Mouse (Mus musculus) hindbrain, embryonic 15.5 days (tissue): ENCODE measurements around the gene Zfhx3. TPM values are rescaled to one million over a fixed set of nuclear protein-coding genes. Genes with fewer than 3 reads are reported as not detected.
"Not testable (repeated sequence)": the region's sequence is repeated elsewhere in the genome, so short reads cannot be mapped to it uniquely, and the experiment has no call there.

Source experiments
- ATAC-seq: fragments of 200-750 bp; cut with Nextera tagmentation; 2 replicates; pipeline ENCODE4 v1.8.0; 2017; ENCODE audit warnings: low read depth, moderate number of reproducible peaks, moderate TSS enrichment; ENCODE audit not compliant: low FRiP score
- H3K27ac ChIP-seq: fragments of 300-500 bp; sonication (generic); replicated peaks from 2 replicates; pipeline ENCODE4 v1.5.1; 2015; ENCODE audit warnings: mild to moderate bottlenecking, inconsistent platforms
- H3K27me3 ChIP-seq: fragments of 300-500 bp; sonication (generic); 2 replicates; pipeline ENCODE4 v1.6.1; 2015; ENCODE audit warnings: control low read depth, inconsistent platforms
- H3K36me3 ChIP-seq: fragments of 300-500 bp; sonication (generic); 2 replicates; pipeline ENCODE4 v1.6.1; 2015; ENCODE audit warnings: control low read depth, inconsistent platforms
- H3K4me1 ChIP-seq: fragments of 300-500 bp; sonication (generic); replicated peaks from 2 replicates; pipeline ENCODE4 v1.6.1; 2015; ENCODE audit warnings: control low read depth, inconsistent platforms
- H3K4me2 ChIP-seq: fragments of 300-500 bp; sonication (generic); 2 replicates; pipeline ENCODE4 v1.6.1; 2015; ENCODE audit warnings: moderate library complexity, mild to moderate bottlenecking, inconsistent platforms
- H3K4me3 ChIP-seq: fragments of 300-500 bp; sonication (generic); 2 replicates; pipeline ENCODE4 v1.5.1; 2015; ENCODE audit warnings: mild to moderate bottlenecking, inconsistent platforms
- H3K9ac ChIP-seq: fragments of 300-500 bp; sonication (generic); 2 replicates; pipeline ENCODE4 v1.6.1; 2015; ENCODE audit warnings: inconsistent platforms
- H3K9me3 ChIP-seq: fragments of 300-500 bp; sonication (generic); 2 replicates; pipeline ENCODE4 v1.6.1; 2016; ENCODE audit warnings: control low read depth, inconsistent platforms
- WGBS: fragments of 180-500 bp; shearing (Covaris S2); methylation state at CpG from one replicate; pipeline ENCODE4 v1.1.7; 2015; 5-methylcytosine and 5-hydroxymethylcytosine counted together
- polyA plus RNA-seq: library from polyadenylated mRNA; unstranded; fragments of >200 nt; fragmentation: Nextera tagmentation; extraction: Ambion mirVana; gene quantifications from 2 replicates; pipeline ENCODE4 v1.2.1, GENCODE M21; 2015

Zfhx3 gene
- polyA plus RNA-seq: 23.5 and 36.2 TPM in 2 replicates

GRCm38 (mm10) chr8:107941922-107942694, at the start of gene Zfhx3:
Gene Zfhx3 (plus strand): TSS chr8:107942644.
- Histone ChIP-seq H3K4me1 (peaks cover 43% of the 10 kb centered on the region), H3K9me3 (no peaks in the 10 kb centered on the region), H3K4me3 (peak within 1 kb of the TSS; percentile 29), H3K4me2 (peak within 1 kb of the TSS; percentile 63), H3K27me3 (no peaks in the 10 kb centered on the region), H3K9ac (peak within 1 kb of the TSS; percentile 27), H3K36me3 (no peaks in the 10 kb centered on the region), H3K27ac (peak within 1 kb of the TSS; percentile 82)
- 13% methylated on average over 11 of the region's 11 CpGs for WGBS
- no peak for ATAC-seq

GRCm38 (mm10) chr8:107918984-107919383, 23.5 kb upstream of the Zfhx3 start:
- Histone ChIP-seq H3K4me1 (no peaks in the 10 kb centered on the region), H3K4me3 (no peak overlapping the region), H3K27ac (no peak overlapping the region), H3K27me3 (no peaks in the 10 kb centered on the region), H3K9ac (no peak overlapping the region), H3K4me2 (no peak overlapping the region), H3K9me3 (no peaks in the 10 kb centered on the region), H3K36me3 (no peaks in the 10 kb centered on the region)
- no peak for ATAC-seq
- 76% methylated on average over 12 of the region's 12 CpGs for WGBS

DNA sequence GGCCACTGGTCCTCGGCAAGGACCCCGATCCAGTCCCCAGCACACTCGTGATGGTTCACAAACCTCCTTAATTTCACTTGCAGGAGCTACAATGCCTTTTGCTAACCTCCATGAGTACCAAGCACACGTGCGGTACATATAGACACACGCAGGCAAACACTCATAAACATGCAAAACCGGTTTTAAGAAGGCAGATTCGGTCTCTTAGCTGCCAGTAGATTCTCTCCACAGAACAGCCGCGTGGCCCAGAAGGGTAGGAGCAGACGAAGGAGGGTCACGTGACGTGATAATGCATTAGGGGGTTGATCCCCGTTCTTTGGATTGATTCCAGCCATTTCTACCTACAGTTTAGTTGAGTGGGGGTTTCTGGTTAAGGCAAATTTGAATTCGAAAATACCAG, 16.3 kb upstream of the Zfhx3 start:
- WGBS: 87% methylated on average over 15 of the region's 15 CpGs

DNA sequence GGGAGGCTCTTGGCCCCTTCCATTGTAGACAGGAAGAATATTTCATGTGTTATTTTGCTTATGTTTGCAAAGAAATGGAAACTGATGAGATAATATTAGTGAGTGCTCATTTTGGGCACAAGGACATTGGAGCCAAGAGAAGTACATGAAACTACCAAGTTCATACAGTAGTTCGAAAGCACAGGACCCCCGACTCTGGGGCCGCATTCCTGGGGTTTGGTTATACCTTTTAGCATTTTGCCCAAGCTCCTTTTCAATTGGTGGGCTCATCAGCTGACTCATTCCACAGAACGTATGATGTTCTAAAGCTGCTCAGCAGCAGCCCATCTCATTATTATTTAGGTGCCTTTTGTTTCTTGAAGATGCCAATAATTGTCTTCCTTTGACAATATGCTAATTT, 5.7 kb upstream of the Zfhx3 start:
- no peaks in the 10 kb centered on the region for H3K36me3 ChIP-seq
- H3K4me2 ChIP-seq: no peak overlapping the region
- 91% methylated on average over 4 of the region's 4 CpGs for WGBS
- H3K9me3 ChIP-seq: no peaks in the 10 kb centered on the region
- H3K27me3 ChIP-seq: no peaks in the 10 kb centered on the region
- H3K9ac ChIP-seq: no peak overlapping the region
- H3K4me1 ChIP-seq: peaks cover 11% of the 10 kb centered on the region; the same call in 1 of the 2 replicates
- no peak overlapping the region for H3K4me3 ChIP-seq
- no peak for ATAC-seq
- H3K27ac ChIP-seq: no peak overlapping the region

More for the DNA sequence above, 16.3 kb upstream of the Zfhx3 start:
- Histone ChIP-seq H3K9ac (no peak overlapping the region), H3K4me2 (no peak overlapping the region), H3K4me3 (no peak overlapping the region), H3K9me3 (no peaks in the 10 kb centered on the region), H3K27me3 (no peaks in the 10 kb centered on the region), H3K27ac (no peak overlapping the region), H3K4me1 (no peaks in the 10 kb centered on the region), H3K36me3 (no peaks in the 10 kb centered on the region)
- no peak for ATAC-seq

DNA sequence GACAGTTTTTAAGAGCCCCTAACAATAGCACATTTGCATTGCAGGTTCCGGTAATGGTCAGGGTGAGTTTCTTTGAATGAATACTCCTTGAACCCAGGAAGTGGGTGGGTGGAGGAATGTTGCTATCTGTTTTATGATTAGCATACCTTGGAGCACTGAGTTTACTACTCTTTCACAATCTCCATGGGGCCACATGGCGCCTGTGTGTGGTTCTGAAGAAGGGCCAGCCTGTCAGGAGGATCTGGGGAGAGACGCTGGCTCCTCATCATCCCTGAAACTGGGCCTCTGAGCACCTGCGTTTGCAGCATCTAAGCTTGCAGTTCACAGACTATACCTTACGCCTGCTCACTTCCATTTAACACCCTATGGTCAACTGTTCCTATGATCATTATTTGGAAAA, 4.2 kb upstream of the Zfhx3 start:
- not testable (repeated sequence) for H3K4me3 ChIP-seq, H3K4me2 ChIP-seq, H3K27me3 ChIP-seq, H3K27ac ChIP-seq, ATAC-seq, H3K36me3 ChIP-seq, H3K9ac ChIP-seq, H3K9me3 ChIP-seq
- 96% methylated on average over 5 of the region's 5 CpGs for WGBS
- H3K4me1 ChIP-seq: peaks cover 22% of the 10 kb centered on the region

DNA sequence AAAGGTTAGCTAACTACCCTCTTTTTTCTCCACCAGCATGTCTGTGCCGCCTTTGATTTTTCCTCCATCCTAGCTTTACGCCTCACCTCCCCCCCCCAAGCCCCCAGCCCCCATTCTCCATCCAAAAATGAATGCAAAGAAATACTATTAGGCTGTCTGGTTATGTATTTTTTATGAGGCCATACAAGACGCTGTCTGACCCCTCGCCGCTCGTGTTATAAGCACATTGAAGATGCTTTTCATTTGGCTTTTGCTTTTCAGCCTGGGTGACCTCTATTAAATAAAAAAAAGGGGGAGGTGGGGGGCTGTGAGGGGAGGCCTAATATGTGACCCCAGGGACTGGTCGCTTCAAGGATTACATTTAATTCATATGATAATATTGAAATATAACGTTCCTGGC, 2.3 kb upstream of the Zfhx3 start:
- no peaks in the 10 kb centered on the region for H3K9me3 ChIP-seq
- no peak for ATAC-seq
- no peaks in the 10 kb centered on the region for H3K27me3 ChIP-seq
- no peak overlapping the region for H3K4me2 ChIP-seq
- 51% methylated on average over 8 of the region's 8 CpGs for WGBS
- H3K4me3 ChIP-seq: no peak overlapping the region
- no peaks in the 10 kb centered on the region for H3K36me3 ChIP-seq
- no peak overlapping the region for H3K9ac ChIP-seq
- peak overlapping the region; percentile 66 for H3K27ac ChIP-seq
- peaks cover 36% of the 10 kb centered on the region for H3K4me1 ChIP-seq

- H3K4me3 ChIP-seq: peak overlapping the region; percentile 29
- H3K27ac ChIP-seq: peak overlapping the region; percentile 82
- H3K27me3 ChIP-seq: no peaks in the 10 kb centered on the region
- peak; percentile 70 for ATAC-seq
- H3K36me3 ChIP-seq: no peaks in the 10 kb centered on the region
- WGBS: 2% methylated on average over 17 of the region's 17 CpGs
- no peaks in the 10 kb centered on the region for H3K9me3 ChIP-seq
- H3K9ac ChIP-seq: peak overlapping the region; percentile 27
- H3K4me1 ChIP-seq: peaks cover 43% of the 10 kb centered on the region
- H3K4me2 ChIP-seq: peak overlapping the region; percentile 63
Observed at GRCm38 (mm10) chr8:107942752-107943510, 487 bp downstream of the Zfhx3 start.

GRCm38 (mm10) chr8:107943550-107944348, 1.3 kb downstream of the Zfhx3 start:
- Histone ChIP-seq H3K36me3 (no peaks in the 10 kb centered on the region), H3K27ac (peak overlapping the region; percentile 82), H3K9me3 (no peaks in the 10 kb centered on the region), H3K4me3 (0 out of 2 replicates have a peak overlapping the region, but pooled peaks have one; percentile 29), H3K4me1 (peaks cover 43% of the 10 kb centered on the region), H3K4me2 (peak overlapping the region; percentile 63), H3K9ac (peak overlapping the region; percentile 39), H3K27me3 (no peaks in the 10 kb centered on the region)
- WGBS: 10% methylated on average over 10 of the region's 10 CpGs
- no peak for ATAC-seq

DNA sequence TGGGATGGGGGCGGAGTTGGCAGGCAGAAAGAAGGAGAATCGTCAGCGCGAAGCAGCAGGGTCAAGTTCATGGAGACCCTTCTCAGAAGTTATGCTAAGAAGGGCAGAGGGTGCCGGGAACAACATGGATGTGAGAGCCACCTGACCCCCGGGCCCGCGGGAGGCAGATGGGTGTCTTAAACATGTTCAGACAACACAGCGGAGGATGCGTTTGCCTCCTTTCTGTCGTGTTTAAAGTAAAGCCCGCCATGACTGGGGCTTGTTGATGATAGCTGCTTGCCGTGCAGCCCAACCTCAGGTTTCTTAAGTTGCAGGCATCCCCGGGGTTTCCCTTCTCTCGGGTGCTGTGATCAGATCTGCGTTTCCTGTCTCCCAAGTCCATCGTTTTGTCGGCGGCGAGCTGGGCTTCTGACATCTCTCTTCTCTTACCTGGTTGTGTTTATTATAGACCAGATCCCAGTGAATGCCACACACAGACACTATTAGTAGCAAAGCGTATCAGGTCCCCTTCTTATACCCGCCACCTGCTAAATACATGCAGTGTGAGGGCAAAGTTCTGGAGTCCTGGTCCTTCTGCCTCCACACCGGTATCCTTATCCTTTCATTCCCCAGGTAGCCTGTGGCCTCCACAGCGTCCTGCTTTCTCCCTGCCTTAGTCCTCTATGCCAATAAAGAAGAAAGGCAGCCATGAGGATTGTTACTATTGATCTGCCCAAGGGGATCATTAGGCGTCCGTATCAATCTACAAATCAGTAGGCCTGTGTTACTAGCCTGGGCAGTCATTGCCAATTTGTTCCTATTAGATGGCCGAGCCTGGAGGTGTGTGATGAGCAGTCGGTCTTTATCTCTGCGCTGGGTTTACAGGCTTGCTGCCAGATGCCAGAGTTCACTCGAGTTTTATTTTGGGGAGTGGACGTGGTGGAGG, 2.5 kb downstream of the Zfhx3 start:
- peak overlapping the region; percentile 38 for H3K9ac ChIP-seq
- no peaks in the 10 kb centered on the region for H3K9me3 ChIP-seq
- H3K27ac ChIP-seq: peak overlapping the region; percentile 80
- no peaks in the 10 kb centered on the region for H3K36me3 ChIP-seq
- H3K4me1 ChIP-seq: peaks cover 43% of the 10 kb centered on the region
- H3K4me2 ChIP-seq: peak overlapping the region; percentile 63
- WGBS: 15% methylated on average over 31 of the region's 31 CpGs
- ATAC-seq: no peak
- 0 out of 2 replicates have a peak, but pooled peaks cover 4% of the 10 kb centered on the region for H3K27me3 ChIP-seq
- peak overlapping the region; percentile 27 for H3K4me3 ChIP-seq

GRCm38 (mm10) chr8:107946888-107947287, 4.4 kb downstream of the Zfhx3 start:
- ATAC-seq: no peak
- Histone ChIP-seq H3K27ac (peak overlapping the region; percentile 67), H3K9me3 (no peaks in the 10 kb centered on the region), H3K4me2 (no peak overlapping the region; the same call in 1 of the 2 replicates), H3K9ac (no peak overlapping the region), H3K4me1 (peaks cover 30% of the 10 kb centered on the region), H3K36me3 (no peaks in the 10 kb centered on the region), H3K4me3 (no peak overlapping the region), H3K27me3 (peaks cover 9% of the 10 kb centered on the region; the same call in 1 of the 2 replicates)
- 48% methylated on average over 5 of the region's 5 CpGs for WGBS

GRCm38 (mm10) chr8:107955887-107956286, 13.4 kb downstream of the Zfhx3 start:
- Histone ChIP-seq H3K9ac (no peak overlapping the region), H3K4me1 (peaks cover 9% of the 10 kb centered on the region; the same call in 1 of the 2 replicates), H3K36me3 (no peaks in the 10 kb centered on the region), H3K4me2 (no peak overlapping the region), H3K9me3 (no peaks in the 10 kb centered on the region), H3K27me3 (peaks cover 7% of the 10 kb centered on the region; the same call in 1 of the 2 replicates), H3K27ac (peak overlapping the region; percentile 51; the same call in 1 of the 2 replicates), H3K4me3 (no peak overlapping the region)
- WGBS: 75% methylated on average over 3 of the region's 3 CpGs
- no peak for ATAC-seq
